Mouse (Mus musculus) mature B cell (primary cell): ENCODE data around the gene Selenop.
"Not testable (repeated sequence)": the region's sequence is repeated elsewhere in the genome, so short reads cannot be mapped to it uniquely, and the experiment has no call there.

Experiments used
- in situ Hi-C: fragments of 300-500 bp; cut with MboI; formaldehyde crosslinking; loops from 2 replicates; pipeline ENCODE4 v1.14.3; 2019

The Selenop gene

DNA sequence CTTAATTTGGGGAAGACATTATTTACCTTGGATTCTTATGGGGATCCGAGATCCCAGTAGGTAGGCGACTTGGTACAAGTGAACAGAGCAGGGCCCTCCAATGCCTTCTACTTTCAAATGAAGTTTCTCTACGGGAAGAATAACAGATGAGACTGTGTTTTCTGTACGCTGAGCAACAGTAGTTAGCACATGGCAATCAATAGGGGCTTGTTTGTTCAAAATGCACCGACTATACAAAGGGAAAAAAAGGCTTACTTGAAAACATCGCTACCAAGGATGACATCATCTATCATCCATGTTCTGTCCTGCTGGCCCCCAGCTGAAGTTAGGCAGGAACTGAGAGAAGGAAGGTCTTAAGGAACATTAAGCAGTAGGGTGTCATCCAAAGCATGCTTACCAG lies at the start of gene Selenop:
Gene Selenop (plus strand): TSS at position 301 of the 400 bp plus-strand sequence.
- in situ Hi-C loops = no loop called here

DNA sequence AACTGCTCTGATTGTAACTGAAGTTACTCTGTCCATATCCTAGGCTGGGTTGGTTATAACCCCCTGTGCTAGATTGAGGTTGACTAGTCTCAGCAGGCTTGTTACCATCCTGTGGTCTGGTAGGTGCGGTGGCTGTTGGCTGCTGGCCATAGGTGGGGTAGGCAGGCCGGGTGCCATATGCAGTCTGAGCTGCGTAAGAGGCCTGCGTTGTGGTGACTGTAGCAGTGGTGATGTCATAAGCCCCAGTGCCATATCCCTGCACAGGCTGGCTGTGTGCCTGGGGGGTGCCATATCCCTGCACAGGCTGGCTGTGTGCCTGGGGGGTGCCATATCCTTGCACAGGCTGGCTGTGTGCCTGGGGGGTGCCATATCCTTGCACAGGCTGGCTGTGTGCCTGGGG lies 49.7 kb upstream of the Selenop start:
- in situ Hi-C loops = not testable (repeated sequence)

DNA sequence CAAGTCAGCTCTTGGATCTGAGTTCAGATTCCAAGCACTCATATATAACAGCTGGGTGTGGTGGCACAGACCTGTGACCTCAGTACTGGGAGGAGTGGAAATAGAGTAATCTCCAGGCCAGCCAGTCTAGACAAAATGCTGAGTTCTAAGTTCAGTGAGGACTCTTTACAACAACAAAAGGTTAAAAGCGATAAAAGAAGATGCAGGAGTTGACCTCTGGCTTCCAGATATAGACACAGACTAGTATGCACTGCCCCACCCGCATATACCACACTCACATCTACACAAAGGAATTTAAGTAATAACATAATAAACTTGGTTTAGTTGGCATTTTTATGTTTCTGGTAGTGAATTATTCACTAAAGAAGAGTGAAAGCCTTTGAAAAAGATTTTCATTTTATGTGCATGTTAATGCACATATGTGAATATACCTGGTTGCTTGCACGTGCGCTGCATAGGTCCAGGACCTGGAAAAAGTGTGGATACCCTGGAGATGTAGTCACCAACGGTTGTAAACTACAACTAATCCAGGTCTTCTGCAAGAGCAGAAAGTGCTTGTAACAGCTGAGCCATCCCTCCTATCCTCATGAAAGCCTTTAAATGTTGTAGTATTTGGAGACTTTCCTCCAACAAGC lies 45.4 kb upstream of the Selenop start:
- in situ Hi-C loops = no loop called here

DNA sequence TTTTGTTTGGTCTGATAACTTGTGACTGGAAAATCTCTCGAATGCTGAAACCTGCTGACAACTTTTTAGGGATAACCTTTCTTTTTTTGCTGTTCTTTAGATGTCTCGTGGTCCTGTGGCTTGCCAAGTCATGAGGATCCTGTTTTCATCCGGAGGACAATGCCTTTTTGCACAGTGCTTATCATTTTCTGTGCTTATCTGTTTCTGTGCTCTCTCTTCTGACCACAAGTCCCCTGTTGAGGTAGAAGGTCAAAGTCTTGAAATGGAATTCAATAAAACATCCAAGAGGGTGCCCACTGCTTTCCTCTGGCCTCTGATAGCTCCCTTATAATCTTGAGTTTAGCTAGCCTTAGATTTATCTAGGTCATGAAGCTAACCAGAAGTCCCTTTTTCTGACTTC lies 41.8 kb upstream of the Selenop start:
- in situ Hi-C loops = no loop called here

DNA sequence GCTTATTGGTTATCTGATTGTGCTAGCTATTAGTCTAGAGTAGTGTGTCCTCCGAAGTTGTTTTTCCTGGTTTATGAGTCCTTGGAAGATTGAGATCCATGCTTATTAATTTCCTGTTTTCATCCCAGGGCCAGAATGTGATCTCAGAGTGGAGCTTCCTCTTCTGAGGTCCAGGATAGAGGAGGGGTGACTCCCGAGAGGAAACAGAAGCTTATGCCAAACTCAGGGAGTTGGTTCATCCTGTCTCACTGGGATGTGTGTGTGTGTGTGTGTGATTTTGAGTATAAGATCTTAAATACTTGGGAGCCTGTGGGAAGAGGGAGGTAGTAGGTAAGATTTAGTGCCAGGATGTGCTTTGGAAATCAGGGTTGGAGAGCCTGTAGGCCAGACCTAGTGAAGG lies 40.2 kb upstream of the Selenop start:
- in situ Hi-C loops = no loop called here

DNA sequence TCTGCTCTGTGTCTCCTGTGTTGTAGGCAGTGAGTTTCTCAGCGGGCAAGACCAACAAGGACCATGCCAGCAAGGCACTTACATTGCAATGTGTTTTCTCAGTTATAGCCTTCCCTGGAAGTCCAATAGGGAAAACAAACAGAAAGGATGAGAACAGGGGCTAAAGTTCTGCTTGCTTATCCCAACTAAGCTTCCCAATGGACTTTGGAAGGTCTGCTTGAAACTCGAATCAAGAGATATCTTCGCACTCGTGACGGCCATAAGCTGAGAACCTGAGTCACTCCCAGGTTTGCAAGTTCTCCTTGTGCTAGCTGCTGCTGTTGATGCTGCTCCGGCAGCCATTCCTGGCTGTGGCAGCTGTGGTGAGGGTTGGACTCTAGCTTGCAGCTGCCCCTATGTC lies 39.4 kb upstream of the Selenop start:
- in situ Hi-C loops = no loop called here

DNA sequence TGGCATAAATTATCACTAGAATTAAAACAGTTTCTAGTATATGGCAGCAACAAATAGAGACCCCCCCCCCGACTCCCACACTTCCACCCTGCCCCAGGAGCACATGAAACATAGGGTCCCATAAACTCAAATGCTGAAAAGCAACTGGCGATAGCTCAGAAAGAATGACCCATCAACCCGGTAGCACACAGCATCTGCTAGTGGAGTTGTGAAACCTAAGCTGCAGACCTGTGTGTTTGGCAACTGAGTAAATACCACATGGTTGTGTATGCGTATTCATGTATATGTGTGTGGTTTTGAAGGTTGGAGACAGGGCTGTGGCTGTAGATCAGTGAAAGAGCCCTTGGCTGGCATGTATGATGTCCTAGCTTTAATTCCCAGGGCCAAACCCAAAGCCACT lies 37.3 kb upstream of the Selenop start:
- in situ Hi-C loops = no loop called here

DNA sequence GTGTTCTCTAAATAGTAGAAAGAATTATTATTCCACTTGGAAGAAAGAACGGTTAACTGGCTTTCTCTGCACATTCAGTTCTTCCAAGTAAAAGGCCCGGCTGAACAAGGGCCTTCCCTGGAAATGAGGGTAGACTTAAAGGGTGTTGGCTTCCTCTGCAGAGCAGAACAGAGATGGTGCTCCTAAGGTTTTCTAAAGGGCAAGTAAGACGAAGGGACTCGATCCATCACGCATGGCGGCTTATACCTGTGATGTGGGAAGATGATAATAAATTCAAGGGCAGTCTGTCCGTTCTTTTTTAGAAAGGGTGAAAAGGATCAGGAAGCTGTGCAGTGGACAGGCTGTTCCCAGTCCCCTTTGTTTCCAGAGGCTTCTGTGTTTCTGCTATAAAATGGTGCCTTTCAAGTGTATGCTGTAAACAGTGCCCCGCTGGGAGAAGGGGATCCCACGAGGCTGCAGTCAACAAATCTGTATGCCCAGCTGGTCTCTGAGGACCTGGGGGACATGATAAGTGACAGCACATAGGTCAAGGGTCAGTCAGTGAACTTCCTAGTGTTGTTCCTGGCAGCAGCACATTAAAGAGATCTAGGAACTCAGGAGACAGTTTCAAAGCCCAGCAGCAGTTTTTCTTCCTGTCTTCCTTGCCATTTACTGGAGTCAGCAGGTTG lies 36.0 kb upstream of the Selenop start:
- in situ Hi-C loops = no loop called here

DNA sequence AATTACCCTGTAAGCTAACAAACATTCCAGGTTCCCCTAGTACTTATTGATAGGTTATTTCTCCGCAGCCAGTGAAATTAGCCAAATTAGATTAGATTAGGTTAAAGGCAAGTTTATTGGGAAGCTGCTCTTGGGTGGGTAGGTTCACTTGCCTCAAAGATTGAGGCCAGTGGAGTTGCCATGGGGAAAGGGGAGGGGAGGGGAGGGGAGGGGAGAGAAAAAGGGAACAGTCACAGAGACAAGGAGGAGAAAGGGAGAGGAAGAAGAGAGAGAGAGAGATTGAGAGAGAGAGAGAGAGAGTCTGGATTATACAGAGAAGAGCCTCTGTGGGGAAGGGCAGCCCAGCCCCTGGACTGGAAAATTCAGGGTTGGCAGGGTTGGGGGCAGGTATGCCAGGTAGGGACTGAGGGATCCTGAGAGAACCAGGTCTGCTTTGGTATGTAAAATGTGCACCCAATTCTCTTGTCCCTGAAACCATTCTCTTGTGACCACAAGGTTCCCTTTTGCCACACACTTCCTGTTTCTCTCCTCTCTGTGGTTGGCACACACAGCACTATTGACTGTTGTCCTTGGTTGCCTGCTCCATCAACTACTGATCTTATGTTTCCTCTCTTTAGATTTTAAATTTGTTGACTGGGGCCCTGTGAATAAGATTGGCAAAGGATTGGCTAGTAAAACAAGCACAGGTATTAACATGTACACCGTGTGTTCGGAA lies 34.4 kb upstream of the Selenop start:
- in situ Hi-C loops = no loop called here

DNA sequence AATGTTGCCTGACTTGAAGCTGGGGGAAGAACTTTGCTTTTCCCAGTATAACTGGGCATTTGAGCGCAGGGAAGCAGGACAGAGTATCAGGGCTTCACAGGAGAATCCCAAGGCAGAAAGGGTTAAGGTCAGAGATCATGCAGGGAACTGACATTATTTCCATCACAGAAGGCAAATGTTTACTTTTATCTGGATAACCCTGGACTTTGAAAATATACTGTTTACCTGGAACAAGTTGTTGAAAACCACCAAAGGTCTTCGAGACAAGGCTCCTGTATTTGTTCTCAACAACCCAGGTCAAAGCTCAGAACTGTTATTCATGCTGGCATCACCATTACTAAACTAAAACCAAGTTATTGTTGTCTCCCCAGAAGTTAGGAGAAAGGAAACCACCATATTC lies 32.0 kb upstream of the Selenop start:
- in situ Hi-C loops = no loop called here

DNA sequence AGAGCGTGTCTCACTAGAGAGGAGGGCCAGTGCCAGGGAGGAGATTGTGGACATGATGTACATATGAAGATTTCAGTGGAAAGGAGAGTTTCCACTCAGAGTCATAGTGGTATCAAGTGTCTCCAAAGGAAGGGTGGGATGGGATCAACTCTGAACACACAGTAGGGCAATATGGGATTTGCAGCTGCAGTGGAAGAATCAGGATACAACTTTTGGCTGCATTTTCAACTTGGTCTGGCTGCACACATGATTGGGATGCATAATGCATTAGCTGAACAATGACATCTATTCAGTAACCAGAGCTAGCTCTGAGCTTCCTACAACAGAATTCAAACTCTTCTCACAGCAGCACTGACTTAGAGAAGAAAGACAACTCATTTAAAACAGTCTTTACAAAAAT lies 30.4 kb upstream of the Selenop start:
- in situ Hi-C loops = no loop called here

DNA sequence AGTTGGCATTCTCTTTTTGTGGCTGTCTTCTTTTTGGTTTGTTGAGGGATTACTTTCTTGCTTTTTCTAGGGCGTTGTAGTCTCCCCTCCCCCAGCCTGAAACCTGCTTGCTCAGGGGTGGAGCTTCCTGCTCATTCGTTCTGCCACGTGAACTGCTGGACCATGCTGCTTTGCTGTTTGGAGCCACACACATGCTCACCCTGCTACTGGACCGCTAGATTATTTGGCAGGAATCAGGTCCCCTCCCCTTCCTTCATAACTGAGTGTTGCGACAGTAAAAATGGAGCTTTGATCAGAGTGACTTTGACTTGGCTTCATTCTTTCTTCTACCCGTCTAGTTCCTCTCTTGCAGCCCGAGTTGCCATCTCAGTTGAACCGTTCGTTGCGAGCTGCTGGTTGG lies 23.3 kb upstream of the Selenop start:
- in situ Hi-C loops = not testable (repeated sequence)

DNA sequence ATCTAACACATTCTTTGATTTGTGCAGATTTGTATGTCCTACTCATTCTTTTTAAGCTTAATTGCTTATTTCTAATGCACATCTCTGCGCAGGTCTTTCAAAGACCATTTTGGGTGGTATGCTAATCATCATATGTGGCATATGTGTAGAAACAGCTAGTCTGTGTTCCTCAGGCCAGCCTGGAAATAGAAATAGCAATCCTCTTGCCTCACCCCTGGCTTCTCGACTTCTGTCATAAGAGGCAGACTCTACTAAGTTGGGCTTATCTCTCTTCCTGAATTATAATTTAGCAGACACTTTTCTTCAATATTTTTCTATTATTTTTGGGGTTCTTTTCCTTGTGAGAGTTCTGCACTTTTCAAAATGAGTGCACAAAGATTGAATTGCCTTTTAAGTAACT lies 17.7 kb upstream of the Selenop start:
- in situ Hi-C loops = no loop called here

DNA sequence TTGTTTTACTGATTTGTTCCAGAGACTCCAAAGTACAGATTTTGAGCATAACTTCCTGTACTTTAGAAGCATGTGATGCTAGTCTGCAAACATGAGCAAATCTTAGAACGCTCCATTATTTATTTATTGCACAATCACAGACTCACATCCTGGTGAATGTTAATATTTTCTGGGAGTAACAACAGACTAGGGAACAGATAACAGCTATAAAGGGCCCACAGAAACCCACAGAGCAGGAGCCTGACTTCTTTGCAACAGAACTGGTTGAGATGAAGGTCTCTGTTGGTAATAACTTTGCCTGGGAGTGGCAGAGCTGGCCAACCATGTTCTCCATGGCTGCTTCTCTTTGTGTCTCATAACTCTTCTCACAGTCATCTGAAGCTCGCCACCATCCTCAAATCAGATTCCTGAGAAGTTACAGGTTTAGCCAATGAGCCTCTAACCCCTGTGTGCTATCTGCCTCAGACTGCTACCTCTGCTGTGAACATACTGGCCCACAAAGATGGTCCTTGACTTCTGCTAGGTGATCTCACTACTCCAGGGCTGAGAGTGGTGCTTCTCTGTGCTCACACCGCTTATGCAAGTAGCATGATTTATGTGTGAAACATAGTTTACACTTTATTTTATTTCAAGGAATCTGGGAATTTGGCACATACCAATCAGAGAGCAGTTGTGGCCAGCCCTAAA lies 17.2 kb upstream of the Selenop start:
- in situ Hi-C loops = no loop called here

DNA sequence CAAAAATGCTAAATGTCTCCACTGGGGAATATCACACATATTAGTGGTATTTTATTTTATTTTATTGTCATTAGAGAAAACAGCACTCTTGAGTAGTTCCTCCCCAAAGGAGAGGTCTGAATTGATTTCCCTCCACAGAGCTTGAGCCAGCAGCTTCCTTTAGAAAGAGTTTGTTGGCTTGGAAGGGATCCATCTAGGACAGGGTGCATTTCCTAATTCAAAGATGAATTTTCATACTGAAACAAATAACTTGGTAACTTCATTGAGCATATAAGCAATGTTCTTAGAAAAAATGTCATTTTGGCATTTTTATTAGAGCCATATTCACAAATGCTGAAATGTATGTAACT lies 16.7 kb upstream of the Selenop start:
- in situ Hi-C loops = no loop called here

DNA sequence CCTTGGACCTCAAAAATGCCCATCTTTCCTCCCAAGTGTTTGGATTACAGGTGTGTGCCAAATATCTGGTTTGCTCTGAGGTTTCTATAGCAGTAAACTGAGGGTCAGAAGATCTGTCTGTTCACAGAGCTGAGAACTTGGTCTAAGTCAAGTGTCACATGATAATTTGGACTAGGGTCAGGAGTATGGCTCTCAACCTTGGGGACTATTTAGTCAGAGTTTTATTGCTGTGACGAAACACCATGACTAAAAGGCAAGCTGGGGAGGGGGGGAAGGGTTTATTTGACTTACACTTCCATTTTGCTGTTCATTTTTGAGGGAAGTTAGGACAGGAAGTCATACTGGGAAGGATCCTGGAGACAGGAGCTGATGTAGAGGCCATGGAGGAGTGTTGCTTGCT lies 9.3 kb upstream of the Selenop start:
- in situ Hi-C loops = no loop called here

DNA sequence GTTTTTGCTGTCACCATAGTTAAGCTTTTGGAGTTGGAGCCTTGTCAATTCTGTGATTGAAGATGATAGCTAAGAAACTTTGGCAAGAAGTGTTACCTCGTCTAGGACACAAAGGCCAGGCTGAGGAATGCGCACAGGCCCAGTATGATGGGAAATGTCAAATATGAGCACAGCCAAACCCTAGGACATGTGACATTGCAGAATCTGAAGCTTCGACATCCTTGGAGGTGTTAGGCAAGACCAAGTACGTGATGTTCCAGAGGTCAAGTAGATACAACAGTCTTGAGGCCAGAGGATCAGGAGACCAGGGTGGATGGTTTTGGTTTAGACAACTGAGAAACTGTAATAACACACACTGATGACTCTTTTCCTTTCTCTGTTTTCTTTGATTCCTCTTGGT lies 8.0 kb upstream of the Selenop start:
- in situ Hi-C loops = no loop called here

DNA sequence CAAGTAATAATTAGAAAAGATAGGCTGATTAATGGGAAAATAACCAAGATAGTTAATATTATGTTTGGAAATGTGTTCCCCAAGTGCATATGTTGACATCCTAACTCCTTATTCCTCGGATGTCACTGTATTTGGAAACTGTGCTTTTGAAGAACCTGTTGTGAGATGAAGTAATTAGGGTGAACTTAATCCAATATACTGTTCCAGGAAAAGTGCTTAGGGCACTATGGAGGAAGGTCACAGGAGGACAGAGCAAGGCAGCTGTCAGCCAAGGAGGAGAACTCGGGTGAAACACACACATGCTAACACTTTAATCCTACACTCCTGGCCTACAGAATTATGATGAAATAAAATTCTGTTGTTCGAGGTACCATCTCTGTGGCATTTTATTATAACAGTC lies 5.5 kb upstream of the Selenop start:
- in situ Hi-C loops = no loop called here

DNA sequence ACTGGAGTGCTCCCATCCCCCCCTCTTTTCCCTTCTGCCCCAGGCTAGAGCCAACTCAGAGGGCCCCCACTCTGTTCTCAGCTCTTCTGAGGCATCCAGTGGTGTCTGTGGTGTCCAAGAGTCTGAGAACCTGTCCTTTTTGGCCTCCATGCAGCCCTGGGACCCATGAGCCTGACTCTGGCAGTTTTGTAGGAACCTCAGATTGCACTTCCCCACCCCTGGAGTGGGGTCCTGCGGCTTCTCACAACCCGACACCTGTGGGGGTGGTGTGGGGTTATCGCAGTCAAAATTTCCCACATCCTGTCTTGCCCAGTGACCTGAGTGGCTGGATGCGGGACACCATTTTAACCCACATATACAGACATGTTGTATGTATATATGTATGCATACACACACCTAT lies 4.1 kb upstream of the Selenop start:
- in situ Hi-C loops = no loop called here

DNA sequence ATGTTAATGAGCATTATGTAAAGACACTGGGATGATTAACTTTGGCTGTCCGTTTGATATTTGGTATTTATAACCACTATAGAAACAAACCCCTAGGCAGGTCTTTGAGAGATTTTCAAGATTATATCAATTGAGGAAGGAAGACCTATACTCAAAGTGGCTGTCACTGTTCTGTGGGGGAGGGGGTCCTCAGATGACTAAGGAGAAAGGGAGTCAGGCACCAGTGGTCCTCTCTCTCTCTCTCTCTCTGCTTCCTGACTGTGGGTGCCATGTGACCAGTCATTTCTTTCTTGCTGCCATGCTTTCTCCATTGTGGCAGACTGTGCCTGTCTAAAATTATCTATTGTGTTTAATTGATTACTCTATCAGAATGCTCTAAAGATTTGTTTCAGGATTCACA lies 3.5 kb upstream of the Selenop start:
- in situ Hi-C loops = no loop called here

DNA sequence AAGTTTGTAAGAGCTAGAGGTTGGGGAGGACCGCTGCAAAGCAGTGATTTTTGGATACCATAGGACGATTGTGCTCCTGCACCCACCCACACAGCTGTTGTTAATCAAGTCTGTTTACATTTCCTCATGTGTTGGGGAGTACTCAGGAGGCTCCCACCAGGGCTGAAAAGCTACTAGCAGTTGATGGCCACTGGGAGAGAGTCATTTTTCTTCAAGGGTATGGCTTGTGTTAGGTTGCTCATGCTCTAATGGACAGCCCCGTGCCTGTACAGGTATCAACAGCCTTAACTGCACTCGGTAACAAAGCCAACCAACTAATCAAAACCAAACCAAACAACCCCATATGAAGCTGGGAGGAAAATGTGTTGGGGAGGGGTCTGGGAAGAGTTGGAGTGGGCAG lies 1.1 kb downstream of the Selenop start:
- in situ Hi-C loops = no loop called here

DNA sequence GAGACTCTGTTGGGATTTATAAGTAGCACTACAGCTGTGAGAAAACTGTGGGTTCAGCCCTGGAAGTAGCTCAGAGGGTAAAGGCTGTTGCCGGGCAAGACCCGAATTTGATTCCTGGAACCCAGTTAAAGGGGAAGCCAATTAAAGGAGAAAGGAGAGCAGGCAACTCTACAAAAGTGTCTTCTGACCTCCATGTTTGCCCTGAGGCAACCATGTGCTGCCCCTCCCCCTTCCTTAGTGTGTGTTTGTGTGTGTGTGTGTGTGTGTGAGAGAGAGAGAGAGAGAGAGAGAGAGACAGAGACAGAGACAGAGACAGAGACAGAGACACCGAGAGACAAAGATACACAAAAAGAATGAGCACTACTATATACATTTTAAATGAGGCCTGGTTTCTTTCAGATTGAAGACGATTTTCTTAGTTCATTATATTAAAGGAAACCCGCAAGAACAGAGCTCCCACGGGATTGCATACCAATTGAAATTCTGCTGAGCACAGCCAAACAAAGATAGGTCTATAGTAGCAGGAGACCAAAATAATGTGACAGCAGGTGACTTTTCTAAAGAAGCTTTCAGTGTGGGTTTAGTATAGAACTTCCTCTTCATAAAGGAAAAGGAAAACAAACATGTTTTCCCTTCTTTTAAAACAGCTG lies 1.8 kb downstream of the Selenop start:
- in situ Hi-C loops = no loop called here
